Mouse (Mus musculus) left cerebral cortex, postnatal 14 days (tissue): Measurements from ENCODE around the gene Odf2l. TPM values are rescaled to one million over a fixed set of nuclear protein-coding genes. Genes with fewer than 3 reads are reported as not detected.

ENCODE experiments used
- DNase-seq, 2 experiments: peaks; one replicate each; pipeline ENCODE4 v3.0.0; 2021 to 2022; ENCODE audit warnings: low spot score in 2 of 2, mixed read lengths in 1 of 2
- intact Hi-C: fragments of 180-260 bp; cut with DNase I; formaldehyde crosslinking; loops from one replicate; pipeline ENCODE4 v1.15.1; 2025
- total RNA-seq, 2 experiments: library from RNA; stranded (reverse); gene quantifications; 2 replicates each; pipeline ENCODE4 v1.2.3; 2021

Odf2l gene
- total RNA-seq, 2 experiments from 2014 or later, result 15.5 to 17.9 TPM

GRCm38 (mm10) chr3:145195240-145195923 is 77.0 kb downstream of the Odf2l start:
- DNase-seq, result no peak
- intact Hi-C loops, result no loop called here

- intact Hi-C loops, result no loop called here
- no peak for DNase-seq
These were observed 79.7 kb downstream of the Odf2l start for GRCm38 (mm10) chr3:145198050-145198449.

Other genes starting within 250 kb of the Odf2l start
- not detected for gene Clca4b, start 186.1 kb upstream of the Odf2l start, total RNA-seq
- not detected for gene Clca4a, start 143.5 kb upstream of the Odf2l start, total RNA-seq
- gene Clca1, start 85.8 kb upstream of the Odf2l start, total RNA-seq, result not detected
- gene Clca2, start 19.1 kb upstream of the Odf2l start, total RNA-seq, result not detected
- gene Col24a1, start 173.9 kb downstream of the Odf2l start, total RNA-seq, result 1 to 10 TPM; 5.3 to 5.5 TPM